Mouse (Mus musculus) ES-CJ7 (cell line): ENCODE measurements around the gene Inca1.

Experiments
- DNase-seq: peaks from one replicate; pipeline ENCODE4 v3.0.0; 2011; ENCODE audit warnings: low read depth, low spot score

The Inca1 gene

GRCm38 (mm10) chr11:70669582-70670345, 30.2 kb downstream of the Inca1 start:
- DNase-seq = peak; percentile 94

- peak; percentile 100 for DNase-seq
Measured at GRCm38 (mm10) chr11:70668771-70669505, 31.0 kb downstream of the Inca1 start, which contains the start of gene Spag7. Gene Spag7 (minus strand): TSS chr11:70669416.

GRCm38 (mm10) chr11:70668335-70668770, 31.6 kb downstream of the Inca1 start:
- DNase-seq = no peak

- DNase-seq = no peak
Measured at GRCm38 (mm10) chr11:70667271-70668150, 32.4 kb downstream of the Inca1 start.

- DNase-seq = no peak
Measured at GRCm38 (mm10) chr11:70666687-70667086, 33.3 kb downstream of the Inca1 start.

- DNase-seq = no peak
Measured at GRCm38 (mm10) chr11:70664741-70665140, 35.2 kb downstream of the Inca1 start.

GRCm38 (mm10) chr11:70663957-70664356, 36.0 kb downstream of the Inca1 start:
- DNase-seq = no peak

- no peak for DNase-seq
Measured at GRCm38 (mm10) chr11:70663101-70663500, 36.9 kb downstream of the Inca1 start.

- no peak for DNase-seq
Measured at GRCm38 (mm10) chr11:70660571-70660970, 39.4 kb downstream of the Inca1 start.

- peak; percentile 44 for DNase-seq
Measured at GRCm38 (mm10) chr11:70658942-70659341, 41.0 kb downstream of the Inca1 start.

GRCm38 (mm10) chr11:70658521-70658920, 41.4 kb downstream of the Inca1 start:
- no peak for DNase-seq

GRCm38 (mm10) chr11:70657991-70658390, 42.0 kb downstream of the Inca1 start:
- DNase-seq = no peak

GRCm38 (mm10) chr11:70657573-70657972, 42.4 kb downstream of the Inca1 start:
- no peak for DNase-seq

GRCm38 (mm10) chr11:70656964-70657363, 43.0 kb downstream of the Inca1 start, which contains the start of gene Eno3:
Gene Eno3 (plus strand): TSS chr11:70657202.
- DNase-seq = no peak

- DNase-seq = peak; percentile 40
Measured at GRCm38 (mm10) chr11:70656456-70656927, 43.5 kb downstream of the Inca1 start.

GRCm38 (mm10) chr11:70655571-70656455, 44.1 kb downstream of the Inca1 start:
- peak; percentile 82 for DNase-seq

GRCm38 (mm10) chr11:70654923-70655570, 44.9 kb downstream of the Inca1 start:
- peak; percentile 79 for DNase-seq

- DNase-seq = peak; percentile 79
Measured at GRCm38 (mm10) chr11:70654198-70654922, 45.6 kb downstream of the Inca1 start, which contains the start of gene Pfn1. Gene Pfn1 (minus strand): TSS chr11:70654644.
